8 mouse cellular contexts compared by ENCODE assay signal in genomic region chr2:174310913-174311514, GRCm38 (mm10). TPM values are rescaled to one million over a fixed set of nuclear protein-coding genes. Genes with fewer than 3 reads are reported as not detected.
DNase-seq lines count a peak whose midpoint lies in the region; ATAC-seq and TF ChIP-seq lines count a peak whose summit lies in the region.

No protein-coding gene starts in this region.

- TF ChIP-seq CTCF in ES-Bruce4 (IDR thresholded peaks at IDR 0.05; ENCODE audit: low read depth, low read length), result peak; percentile 60

- peak; percentile 66 for ATAC-seq in hindbrain, embryonic 12.5 days (ENCODE audit: low FRiP score)
- ATAC-seq in stomach, embryonic 15.5 days (ENCODE audit: insufficient read depth, low FRiP score, low read depth), result 0 out of 2 replicates have a peak, but pooled peaks have one; percentile 38

- H3K27me3 ChIP-seq in ES-Bruce4 (ENCODE audit: control insufficient read depth, insufficient read depth, low read length, poor library complexity, severe bottlenecking), result no peaks in the 10 kb centered on the region
- H3K27me3 ChIP-seq in hindbrain, embryonic 12.5 days, result no peaks in the 10 kb centered on the region; the same call in 1 of the 2 replicates
- H3K27me3 ChIP-seq in stomach, embryonic 15.5 days (replicated peaks), result no peaks in the 10 kb centered on the region

- no peak overlapping the region for H3K4me3 ChIP-seq in ES-Bruce4 (ENCODE audit: low read depth, low read length)
- H3K4me3 ChIP-seq in hindbrain, embryonic 12.5 days, result no peak overlapping the region
- no peak overlapping the region for H3K4me3 ChIP-seq in stomach, embryonic 15.5 days (replicated peaks)

- H3K4me1 ChIP-seq in ES-Bruce4 (ENCODE audit: control insufficient read depth, insufficient read depth, low read length), result no peaks in the 10 kb centered on the region
- H3K4me1 ChIP-seq in hindbrain, embryonic 12.5 days, result peaks cover 6% of the 10 kb centered on the region; the same call in 1 of the 2 replicates
- peaks cover 5% of the 10 kb centered on the region; the same call in 1 of the 2 replicates for H3K4me1 ChIP-seq in stomach, embryonic 15.5 days

- peak overlapping the region; percentile 58; the same call in 1 of the 2 replicates for H3K9ac ChIP-seq in ES-Bruce4 (ENCODE audit: low read depth, poor library complexity, severe bottlenecking)
- H3K9ac ChIP-seq in hindbrain, embryonic 12.5 days, result no peak overlapping the region
- no peak overlapping the region for H3K9ac ChIP-seq in stomach, embryonic 15.5 days

- no peak for TF ChIP-seq POLR2A in ES-Bruce4 (IDR thresholded peaks at IDR 0.05; ENCODE audit: insufficient read depth, low read length)

- peak; percentile 28 to 48 for DNase-seq in cerebellum, adult 18-20 months
- DNase-seq in cerebellum, adult 11 months, result no peak
- DNase-seq in embryo, embryonic 9.5 days (ENCODE audit: extremely low spot score), result peak; percentile 74
- peak; percentile 67 to 69 for DNase-seq in left cerebral cortex, postnatal 14 days (ENCODE audit: low spot score in 2 of 2)
- peak; percentile 77 for DNase-seq in mesoderm, embryonic 11.5 days (ENCODE audit: low read depth, low spot score)

- intact Hi-C loops in left cerebral cortex, postnatal 14 days (cut with DNase I), result loop anchor here (1.0 to 5.0 kb wide), 3 partner anchors 151 to 589 kb away; partner anchors contain the start of gene Atp5e

- H3K36me3 ChIP-seq in ES-Bruce4 (ENCODE audit: control insufficient read depth, insufficient read depth, low read length, poor library complexity, severe bottlenecking), result no peaks in the 10 kb centered on the region
- no peaks in the 10 kb centered on the region for H3K36me3 ChIP-seq in hindbrain, embryonic 12.5 days
- H3K36me3 ChIP-seq in stomach, embryonic 15.5 days, result no peaks in the 10 kb centered on the region

- H3K27ac ChIP-seq in ES-Bruce4 (ENCODE audit: insufficient read depth, low read length), result peak overlapping the region; percentile 64
- no peak overlapping the region for H3K27ac ChIP-seq in hindbrain, embryonic 12.5 days
- no peak overlapping the region for H3K27ac ChIP-seq in stomach, embryonic 15.5 days

- no peak overlapping the region for H3K4me2 ChIP-seq in hindbrain, embryonic 12.5 days (replicated peaks)
- no peak overlapping the region for H3K4me2 ChIP-seq in stomach, embryonic 15.5 days

- 9% methylated on average over 7 of the region's 7 CpGs for WGBS in hindbrain, embryonic 12.5 days
- WGBS in stomach, embryonic 15.5 days, result 11% methylated on average over 7 of the region's 7 CpGs

- peak; percentile 66; the same call in 1 of the 2 replicates for TF ChIP-seq EP300 in ES-Bruce4 (IDR thresholded peaks at IDR 0.05; ENCODE audit: insufficient read depth, low read depth, low read length)

- no peaks in the 10 kb centered on the region for H3K9me3 ChIP-seq in ES-Bruce4 (replicated peaks; ENCODE audit: control insufficient read depth, insufficient read depth, low read length, poor library complexity, severe bottlenecking)
- no peaks in the 10 kb centered on the region for H3K9me3 ChIP-seq in hindbrain, embryonic 12.5 days (replicated peaks)
- H3K9me3 ChIP-seq in stomach, embryonic 15.5 days, result no peaks in the 10 kb centered on the region

RNA-seq across cellular contexts. Expression of gene Gnas, which starts 26.9 kb away (rescaled TPM):
- 394 and 424 TPM in 2 replicates for polyA plus RNA-seq in ES-Bruce4 (2011; ENCODE audit: insufficient read depth, insufficient read length, low read depth, missing spikeins)
- 1,701 and 1,752 TPM in 2 replicates for polyA plus RNA-seq in hindbrain, embryonic 12.5 days (2016; fragmentation: Nextera tagmentation; extraction: Ambion mirVana)
- 1,000 to 10,000 TPM; 1,818 to 2,021 TPM for total RNA-seq in left cerebral cortex, postnatal 14 days (2021)
- 1,615 and 1,630 TPM in 2 replicates for polyA plus RNA-seq in stomach, embryonic 15.5 days (2015; fragmentation: Nextera tagmentation; extraction: Ambion mirVana)

RNA-seq across cellular contexts. Expression of gene Gm20721, which starts 35.5 kb away (rescaled TPM):
- polyA plus RNA-seq in ES-Bruce4 (2011; ENCODE audit: insufficient read depth, insufficient read length, low read depth, missing spikeins), result 0.40 and 0.90 TPM in 2 replicates
- 13.7 and 14.5 TPM in 2 replicates for polyA plus RNA-seq in hindbrain, embryonic 12.5 days (2016; fragmentation: Nextera tagmentation; extraction: Ambion mirVana)
- 1 to 10 TPM; 2.3 to 2.7 TPM for total RNA-seq in left cerebral cortex, postnatal 14 days (2021)
- polyA plus RNA-seq in stomach, embryonic 15.5 days (2015; fragmentation: Nextera tagmentation; extraction: Ambion mirVana), result 37.5 and 62.9 TPM in 2 replicates
